Mouse (Mus musculus) heart, postnatal 25 days (tissue): ENCODE measurements around the gene Mknk2. TPM values are rescaled to one million over a fixed set of nuclear protein-coding genes. Genes with fewer than 3 reads are reported as not detected.
"Not testable (repeated sequence)": the region's sequence is repeated elsewhere in the genome, so short reads cannot be mapped to it uniquely, and the experiment has no call there.

Source experiments
- DNase-seq: peaks from one replicate; pipeline ENCODE4 v3.0.0; 2022; ENCODE audit warnings: low spot score
- intact Hi-C: fragments of 180-260 bp; cut with DNase I; formaldehyde crosslinking; loops from one replicate; pipeline ENCODE4 v1.15.1; 2025
- total RNA-seq, 2 experiments: library from RNA; stranded (reverse); gene quantifications; 2 replicates each; pipeline ENCODE4 v1.2.3; 2021

Mknk2 gene
- total RNA-seq, 2 experiments from 2014 or later: 158 to 181 TPM

DNA sequence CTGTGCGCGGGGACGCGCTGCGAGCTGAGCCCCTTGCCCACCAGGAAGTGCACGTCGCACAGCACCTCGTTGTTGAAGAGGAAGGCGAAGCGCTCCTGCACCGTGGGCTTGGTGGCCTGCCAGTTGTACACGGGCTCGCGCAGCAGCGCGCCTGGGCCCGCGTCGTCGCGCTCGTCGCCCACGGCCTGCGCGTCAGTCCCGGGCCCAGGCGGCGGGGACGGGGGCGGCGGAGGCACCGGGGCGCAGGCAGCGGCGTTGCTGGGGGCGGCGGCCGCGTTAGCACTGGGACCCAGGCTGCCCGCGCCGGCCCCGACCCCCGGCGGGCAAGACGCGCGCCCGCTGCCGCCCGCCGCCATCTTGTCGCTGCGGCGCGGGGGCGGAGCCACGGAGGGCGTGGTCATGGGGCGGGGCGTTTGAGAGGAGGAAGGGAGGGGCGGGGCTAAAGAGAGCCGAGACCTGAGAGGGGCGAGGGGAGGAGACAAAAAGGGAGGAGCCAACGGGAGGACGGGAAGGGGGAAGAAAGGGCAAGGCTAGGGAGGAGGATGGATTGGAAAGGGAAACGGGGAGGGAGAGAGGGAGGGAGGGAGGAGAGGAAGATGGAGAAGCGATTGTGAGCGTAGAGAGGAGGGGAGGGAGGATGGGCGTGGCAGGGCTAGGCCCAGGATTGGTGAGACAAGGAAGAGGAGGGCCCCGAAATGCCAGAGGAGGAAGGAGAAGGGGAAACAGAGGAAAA is 21.6 kb downstream of the Mknk2 start:
- intact Hi-C loops: no loop called here
- DNase-seq: peak; percentile 91

DNA sequence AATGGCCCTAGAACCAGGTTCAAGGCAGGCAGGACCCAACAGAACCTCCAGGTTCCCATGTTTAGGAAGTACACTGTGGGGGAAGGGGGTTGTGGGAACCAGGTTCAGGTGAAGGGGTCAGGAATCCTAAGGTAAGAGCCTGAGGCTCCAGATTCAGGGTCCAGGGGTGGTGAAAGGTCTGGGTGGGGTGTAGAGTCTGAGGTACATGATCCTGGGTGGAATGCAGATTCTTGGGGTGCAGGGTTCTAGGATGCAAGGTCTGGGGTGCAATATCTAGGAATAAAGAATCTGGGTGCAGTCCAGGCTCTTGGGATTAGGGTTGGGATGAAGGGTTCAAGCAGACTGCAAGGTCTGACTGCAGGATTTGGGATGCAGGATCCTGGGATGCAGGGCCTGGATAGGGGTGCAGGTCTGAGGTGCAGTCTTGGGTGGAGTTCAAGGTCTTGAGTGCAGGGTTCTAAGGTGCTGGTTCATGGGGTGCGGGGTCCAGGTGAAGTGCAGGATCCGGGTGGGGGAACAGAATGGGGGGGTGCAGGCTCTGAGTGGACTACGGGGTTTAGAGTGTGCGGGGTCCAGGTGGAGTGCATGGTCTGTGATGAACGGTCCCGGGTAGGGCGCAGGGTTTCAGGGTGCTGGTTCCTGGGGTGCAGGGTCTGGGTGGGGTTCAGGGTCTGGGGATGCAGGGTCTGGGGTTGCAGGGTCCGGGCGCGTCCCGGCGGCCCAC is 22.3 kb downstream of the Mknk2 start:
- no peak for DNase-seq
- intact Hi-C loops: loop anchor here (2.0 kb wide), 1 partner anchor 31 kb away; no protein-coding TSS in a partner anchor

DNA sequence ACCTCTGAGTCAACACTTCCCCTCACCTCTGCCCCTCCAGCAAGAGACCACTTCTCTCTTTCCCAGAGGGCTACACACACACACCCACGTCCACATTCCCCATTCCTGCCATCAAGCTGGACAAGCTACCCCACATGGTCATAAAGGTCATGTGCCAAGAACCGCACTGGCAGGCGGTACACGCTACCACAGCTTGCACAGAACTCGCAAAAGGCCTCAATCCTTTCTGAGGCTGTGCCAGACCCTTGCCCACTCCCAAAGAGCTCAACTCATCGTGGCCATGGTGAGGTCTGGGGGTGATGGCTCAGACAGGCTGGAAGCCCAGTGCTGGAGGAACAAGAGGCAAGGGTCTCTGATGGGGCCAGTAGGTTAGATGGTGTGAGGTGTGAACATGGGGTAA is 23.0 kb downstream of the Mknk2 start:
- no peak for DNase-seq
- intact Hi-C loops: loop anchor here (2.0 kb wide), 1 partner anchor 30 kb away; no protein-coding TSS in a partner anchor

DNA sequence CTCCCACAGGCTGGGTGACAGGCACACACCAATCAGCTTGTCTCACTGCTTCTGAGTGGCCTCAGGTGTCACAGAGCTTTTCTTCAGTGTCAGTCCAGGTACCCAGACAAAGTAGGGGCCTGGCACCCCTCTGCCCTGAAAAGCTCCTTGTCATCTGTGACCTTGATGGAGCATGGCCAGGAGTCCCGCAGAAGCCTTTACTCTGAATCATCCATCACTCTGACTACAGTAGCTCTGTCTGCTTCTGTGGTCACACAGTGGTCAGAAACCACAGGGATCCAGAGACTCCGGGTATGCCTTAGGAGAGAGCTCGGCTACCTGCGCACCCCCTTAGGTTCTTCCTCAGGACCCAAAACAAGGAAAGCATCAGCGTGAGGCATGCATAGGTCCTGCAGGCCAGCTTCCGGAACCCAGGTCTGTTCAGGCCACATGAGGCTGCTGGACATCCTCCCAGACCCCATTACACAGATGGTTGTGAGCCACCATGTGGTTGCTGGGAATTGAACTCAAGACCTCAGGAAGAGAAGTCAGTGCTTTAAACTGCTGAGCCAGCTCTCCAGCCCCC is 24.7 kb downstream of the Mknk2 start:
- DNase-seq: no peak
- intact Hi-C loops: no loop called here

DNA sequence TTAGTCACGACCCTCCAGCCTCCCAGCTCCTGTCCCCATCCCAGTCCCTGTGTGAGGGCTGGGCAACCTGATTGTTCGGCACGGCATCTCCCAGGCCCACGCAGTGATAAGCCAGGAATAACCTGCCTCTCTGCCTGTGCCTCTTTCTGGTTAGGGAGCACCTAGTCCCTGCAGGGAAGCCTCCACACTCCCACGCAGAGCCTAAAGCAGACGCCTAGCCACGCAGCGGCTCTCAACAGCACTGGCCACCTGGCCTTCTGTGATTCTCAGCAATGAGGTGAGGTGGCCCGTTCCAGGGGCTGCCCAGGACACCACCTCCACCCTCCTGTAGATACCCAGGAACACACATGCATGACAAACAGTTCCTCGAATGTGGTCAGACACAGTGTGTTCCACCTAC is 27.5 kb downstream of the Mknk2 start:
- DNase-seq: no peak
- intact Hi-C loops: no loop called here

DNA sequence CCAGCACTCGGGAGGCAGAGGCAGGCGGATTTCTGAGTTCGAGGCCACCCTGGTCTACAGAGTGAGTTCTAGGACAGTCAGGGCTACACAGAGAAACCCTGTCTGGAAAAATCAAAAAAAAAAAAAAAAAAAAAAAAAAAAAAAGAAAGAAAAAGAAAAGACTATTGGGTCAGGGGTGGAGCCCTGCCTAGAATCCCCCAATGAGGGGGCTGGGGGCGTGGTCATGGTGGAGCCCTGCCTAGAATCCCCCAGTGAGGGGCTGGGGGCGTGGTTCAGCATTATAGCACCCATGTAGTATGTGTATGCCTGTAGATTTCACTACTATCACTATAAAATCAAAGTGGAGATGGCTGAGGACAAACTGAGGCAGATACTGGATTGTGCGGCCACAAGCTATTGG is 28.0 kb downstream of the Mknk2 start:
- intact Hi-C loops: loop anchor here (2.0 kb wide), 1 partner anchor 17 kb away; no protein-coding TSS in a partner anchor
- not testable (repeated sequence) for DNase-seq

DNA sequence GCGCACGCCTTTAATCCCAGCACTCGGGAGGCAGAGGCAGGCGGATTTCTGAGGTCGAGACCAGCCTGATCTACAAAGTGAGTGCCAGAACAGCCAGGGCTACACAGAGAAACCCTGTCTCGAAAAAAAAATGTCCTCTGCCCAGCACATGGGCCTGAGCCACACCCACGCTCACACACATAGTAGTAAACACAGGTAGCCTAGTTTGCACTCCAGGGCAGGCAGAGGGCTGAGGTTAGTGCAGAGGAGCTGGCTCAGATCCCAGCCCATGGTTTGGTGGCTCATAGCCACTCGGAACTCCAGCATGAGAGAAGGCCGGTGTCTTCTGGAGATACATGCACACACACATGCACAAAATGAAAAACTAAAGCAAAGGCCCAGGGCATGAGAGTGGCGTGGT is 31.0 kb downstream of the Mknk2 start:
- intact Hi-C loops: no loop called here

DNA sequence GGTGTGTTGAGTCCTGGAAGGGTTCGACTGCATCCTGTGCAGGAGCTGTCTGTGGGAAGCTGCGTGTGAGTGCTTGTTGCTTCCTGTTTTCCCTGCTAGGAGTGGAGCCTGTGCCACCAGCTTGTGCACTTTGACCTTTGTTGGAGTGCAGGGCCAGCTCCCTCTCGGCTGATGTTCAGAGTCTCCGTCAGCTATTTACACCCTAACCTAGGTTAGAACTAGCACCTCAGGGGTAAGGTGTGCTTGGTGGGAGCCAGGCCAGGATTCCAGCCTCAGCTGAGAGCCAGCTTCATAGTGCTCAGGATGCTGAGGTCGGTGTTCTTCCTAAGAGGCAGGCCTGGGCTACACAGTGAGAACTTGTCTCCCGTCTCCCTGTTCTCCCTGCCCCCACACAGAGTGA is 42.6 kb downstream of the Mknk2 start:
- no peak for DNase-seq
- intact Hi-C loops: no loop called here

More for the DNA sequence above, 31.0 kb downstream of the Mknk2 start:
- no peak for DNase-seq

DNA sequence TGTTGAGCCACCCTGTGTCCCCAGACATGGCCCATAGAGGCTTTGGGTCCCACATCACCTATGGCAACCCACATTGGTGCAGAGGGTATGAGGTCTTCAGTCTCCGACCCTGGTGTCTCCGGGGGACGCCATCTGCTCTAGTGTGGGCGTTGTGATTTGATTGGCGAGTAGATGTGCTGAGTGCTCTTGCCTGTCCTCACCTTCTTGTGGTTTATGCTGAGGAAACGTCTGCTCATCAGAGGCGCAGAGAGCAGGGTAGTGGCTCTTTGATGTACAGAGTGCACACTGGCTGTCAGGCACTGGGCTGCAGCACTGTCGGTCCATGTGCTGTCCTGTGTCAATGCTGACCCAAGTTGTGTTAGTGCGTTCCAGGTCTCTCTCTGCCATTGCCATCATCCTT is 49.0 kb downstream of the Mknk2 start:
- intact Hi-C loops: no loop called here
- DNase-seq: no peak

DNA sequence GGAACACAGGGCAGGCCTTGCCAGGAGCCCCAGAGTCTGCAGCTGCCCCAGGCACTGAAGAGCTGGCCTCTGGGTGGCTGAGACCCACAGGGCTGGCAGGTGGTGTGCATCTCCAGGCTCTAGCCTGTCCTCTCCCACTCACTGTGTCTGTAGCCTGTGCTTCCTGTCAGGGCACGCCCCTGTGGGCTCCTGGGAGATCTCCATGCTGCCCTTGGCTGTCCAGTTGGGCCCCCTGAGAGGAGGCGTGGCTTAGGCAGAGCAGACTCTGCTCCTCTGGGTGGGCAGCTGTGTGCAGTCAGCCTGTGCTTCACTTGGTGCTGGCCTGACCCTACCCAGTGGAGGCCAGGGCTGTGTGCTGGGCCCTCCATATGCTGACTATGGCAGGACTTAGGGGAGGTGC is 50.2 kb downstream of the Mknk2 start:
- intact Hi-C loops: no loop called here
- DNase-seq: no peak

DNA sequence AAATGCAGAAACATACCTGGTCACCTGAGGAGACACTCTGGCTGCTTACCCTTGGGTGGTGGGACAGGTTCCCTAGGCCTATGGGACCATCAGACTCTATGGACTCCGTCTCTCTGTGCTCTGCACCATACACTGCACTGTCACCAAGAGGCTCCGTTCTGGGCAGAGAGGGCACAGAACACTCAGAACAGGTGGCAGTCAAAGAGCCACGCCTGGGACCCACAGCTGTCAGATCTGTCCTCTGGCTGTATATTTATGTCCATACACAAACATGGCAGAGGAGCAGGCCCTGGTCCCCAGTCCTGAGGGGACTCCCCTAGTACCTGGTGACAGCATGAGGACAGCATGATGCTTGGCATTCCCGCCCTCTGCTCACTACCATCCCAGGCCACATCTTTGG is 52.1 kb downstream of the Mknk2 start:
- no peak for DNase-seq
- intact Hi-C loops: loop anchor here (2.0 kb wide), 2 partner anchors 29 to 35 kb away; partner anchors contain the start of gene Abhd17a

DNA sequence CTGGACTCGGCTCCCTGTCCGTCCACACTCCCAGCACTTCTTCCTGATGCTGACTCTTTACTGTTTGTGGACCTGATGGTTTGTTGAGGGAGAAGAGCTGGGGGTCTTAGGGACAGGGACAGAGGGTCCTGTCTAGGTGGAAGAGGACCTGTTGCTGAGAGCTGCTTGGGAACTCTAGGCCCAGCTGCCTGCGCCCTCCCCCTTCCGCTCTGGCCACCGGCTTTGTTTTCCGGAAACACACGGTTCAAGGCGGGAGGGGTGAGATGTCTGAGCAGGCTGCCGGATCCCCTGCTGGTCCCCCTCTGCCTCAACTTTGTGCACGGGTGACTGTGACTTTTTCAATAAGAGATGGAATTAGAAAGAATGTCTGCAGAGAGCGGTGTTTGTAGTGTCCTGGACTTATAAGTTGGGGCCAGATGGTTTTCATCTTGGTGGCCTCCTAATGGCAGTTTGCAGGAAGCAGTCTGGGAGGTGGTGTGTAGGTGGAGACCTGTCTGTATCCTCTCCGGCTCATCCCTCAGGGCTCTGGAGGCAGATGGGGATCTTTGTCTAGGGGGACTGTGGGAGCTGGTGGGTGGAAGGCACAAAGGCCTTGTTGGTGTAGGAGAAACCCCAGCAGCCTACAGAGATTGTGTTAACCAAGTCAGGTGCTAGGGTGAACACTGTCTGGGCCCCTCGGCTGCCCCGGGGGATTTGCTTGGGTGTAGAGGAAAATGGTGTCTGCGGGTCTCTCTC is 54.3 kb downstream of the Mknk2 start:
- intact Hi-C loops: loop anchor here (2.0 kb wide), 2 partner anchors 31 to 33 kb away; partner anchors contain the start of gene Abhd17a

DNA sequence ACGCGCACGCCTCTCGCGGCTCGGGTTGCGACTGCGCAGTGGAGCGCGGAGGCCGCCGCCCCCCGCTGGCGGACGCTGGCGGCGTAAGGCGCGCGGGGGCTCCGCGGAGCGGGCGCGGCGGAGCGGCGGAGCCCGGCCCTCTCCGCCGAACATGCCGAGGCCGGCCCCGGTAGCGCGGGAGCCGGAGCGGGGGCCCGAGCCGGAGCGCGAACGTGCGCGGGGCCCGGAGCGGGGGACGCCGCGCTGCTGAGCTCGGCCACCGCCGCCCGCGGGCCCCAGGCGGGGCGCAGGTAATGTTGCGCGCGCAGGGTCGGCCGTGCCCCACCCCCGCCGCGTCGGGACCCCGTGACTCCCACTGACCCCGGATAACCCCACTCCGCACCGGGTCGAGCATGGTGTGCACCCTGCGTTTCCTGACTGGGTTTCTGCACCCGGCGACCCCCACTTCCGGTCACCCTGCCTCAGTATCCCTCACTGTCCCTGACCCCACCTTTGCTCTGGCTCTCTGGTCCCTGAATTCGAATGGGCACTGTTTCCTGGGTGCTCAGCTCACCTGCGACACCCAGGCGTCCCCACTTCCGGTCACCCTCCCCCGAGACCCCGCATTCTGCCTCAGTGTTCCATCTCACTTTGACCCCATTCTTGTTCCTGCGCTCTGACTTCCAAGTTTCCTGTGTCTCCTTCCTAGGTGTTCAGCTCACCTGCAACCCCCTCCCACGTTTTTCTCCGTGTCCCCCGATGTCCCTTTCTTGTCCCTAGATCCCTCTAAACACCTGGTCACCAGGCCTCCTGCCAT is 55.1 kb downstream of the Mknk2 start, which contains the start of gene Csnk1g2:
Gene Csnk1g2, plus strand, starts transcription at position 178 of the 796 bp plus-strand sequence.
- intact Hi-C loops: no loop called here
- peak; percentile 50 for DNase-seq

More for the DNA sequence above, 54.3 kb downstream of the Mknk2 start:
- peak; percentile 51 for DNase-seq

DNA sequence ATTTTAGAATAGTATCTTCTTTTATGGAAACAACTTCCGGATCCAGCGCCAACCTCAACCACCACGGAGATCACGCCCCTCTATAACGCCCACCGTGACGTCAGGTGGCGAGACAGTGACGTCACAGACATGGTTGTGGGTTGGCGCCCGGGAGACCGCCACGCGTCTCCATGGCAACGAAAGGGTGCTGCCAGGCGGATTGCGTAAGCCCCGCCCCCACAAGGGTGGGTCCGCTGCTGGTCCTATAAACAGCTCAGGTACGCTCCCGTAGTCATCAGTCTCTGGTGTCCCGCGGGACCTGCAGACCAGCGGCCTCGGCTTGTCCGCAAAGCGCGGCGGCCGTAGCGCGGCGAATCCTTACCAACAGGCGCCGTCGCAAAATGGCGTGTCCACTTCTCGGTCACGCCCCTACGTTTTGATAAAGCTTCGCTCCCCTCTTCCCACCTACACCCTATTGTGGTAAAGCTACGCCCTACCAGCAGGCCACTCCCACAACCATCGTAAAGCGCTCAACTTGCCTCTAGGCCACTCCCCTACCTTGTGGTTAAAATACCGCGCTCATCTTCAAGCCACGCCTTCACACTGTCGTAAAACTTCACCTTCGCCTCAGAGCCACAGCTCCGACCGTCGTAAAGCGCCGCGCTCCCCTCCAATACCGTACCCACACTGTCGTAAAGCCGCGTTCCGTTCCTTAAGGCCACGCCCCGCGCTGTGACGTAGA is 55.8 kb downstream of the Mknk2 start:
- intact Hi-C loops: loop anchor here (2.0 kb wide), 1 partner anchor 19 kb away; the partner anchor contains the start of genes Adat3 and Scamp4

DNA sequence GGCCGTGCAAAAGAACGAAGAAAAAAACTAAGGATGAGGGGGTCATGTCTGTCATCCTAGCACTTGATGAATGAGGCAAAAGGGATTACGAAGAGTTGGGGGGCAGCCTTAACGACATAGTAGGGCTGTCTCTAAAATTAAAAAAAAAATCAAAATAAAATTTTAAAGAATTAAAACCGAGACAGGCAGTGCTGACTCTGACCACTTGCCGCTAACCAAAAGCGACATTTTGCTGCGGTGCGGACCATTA is 56.3 kb downstream of the Mknk2 start:
- intact Hi-C loops: loop anchor here (2.0 kb wide), 1 partner anchor 19 kb away; the partner anchor contains the start of genes Adat3 and Scamp4
- no peak for DNase-seq

More for the DNA sequence above, 55.8 kb downstream of the Mknk2 start:
- peak; percentile 98 for DNase-seq

DNA sequence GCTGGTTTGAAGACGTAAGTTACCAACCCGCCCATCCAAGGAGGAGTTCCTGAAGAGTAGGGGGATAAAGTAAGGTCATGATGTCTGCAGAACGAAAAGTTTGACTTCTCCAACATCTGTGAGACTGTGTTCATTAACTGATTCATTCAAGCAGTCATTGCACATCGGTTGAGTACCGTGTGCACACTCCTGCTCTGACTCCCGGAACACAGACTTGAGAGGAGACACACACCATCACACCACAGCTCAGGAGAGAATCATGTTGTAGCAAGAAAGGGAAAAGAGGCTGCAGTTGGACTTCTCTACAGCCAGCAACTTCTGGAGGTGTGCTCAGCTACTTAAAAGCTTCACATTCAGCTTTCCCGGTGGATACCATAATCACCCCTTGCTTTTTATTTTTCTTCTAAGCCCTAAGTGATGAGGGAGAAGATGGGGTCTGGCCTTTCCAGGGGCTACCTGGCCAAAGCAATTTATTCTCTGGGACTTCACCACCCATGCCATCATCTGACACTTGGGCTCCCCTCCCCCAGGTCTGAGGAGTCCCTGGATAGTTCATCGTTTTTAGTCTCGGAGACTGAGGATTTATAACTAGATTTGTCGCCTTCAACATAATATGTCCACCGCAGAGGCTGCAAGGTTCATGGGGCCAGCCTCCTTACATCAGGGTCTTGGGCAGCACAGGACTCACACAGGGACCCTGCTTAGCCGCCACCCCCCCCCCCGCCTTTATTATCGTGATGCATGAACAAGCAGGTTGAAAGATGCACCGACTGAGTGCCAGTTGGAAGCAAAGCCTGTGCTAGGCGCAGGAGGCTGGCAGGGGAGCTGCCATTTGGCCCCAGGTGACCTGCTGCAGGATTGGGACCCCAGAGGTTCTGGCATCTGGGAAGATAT is 56.9 kb downstream of the Mknk2 start:
- DNase-seq: no peak
- intact Hi-C loops: loop anchor here (2.0 kb wide), 1 partner anchor 18 kb away; the partner anchor contains the start of genes Adat3 and Scamp4

DNA sequence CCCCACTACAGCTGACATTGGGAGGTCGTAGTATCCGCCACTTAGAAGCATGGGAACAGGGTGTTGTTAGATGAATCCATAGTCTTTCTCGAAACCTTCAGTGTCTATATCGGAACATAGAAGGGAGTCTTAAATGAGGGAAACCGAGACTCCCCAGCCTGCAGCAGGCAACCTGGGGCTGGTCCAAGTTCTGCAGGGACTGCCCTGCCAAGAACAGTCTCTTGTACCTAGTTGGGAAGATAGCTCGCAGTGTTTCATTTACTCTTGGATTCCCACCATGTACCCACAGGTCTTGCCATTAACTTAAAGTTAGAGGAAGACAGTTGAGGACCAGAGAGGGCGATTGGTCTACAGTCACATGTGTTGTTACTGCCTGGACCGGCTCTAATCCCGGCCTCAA is 57.5 kb downstream of the Mknk2 start:
- intact Hi-C loops: loop anchor here (2.0 kb wide), 1 partner anchor 18 kb away; the partner anchor contains the start of genes Adat3 and Scamp4
- DNase-seq: no peak
